Mouse (Mus musculus) thymus, adult 2 months (tissue): ENCODE measurements at regions not wholly inside any gene's neighbourhood (a gene's known extent, or its start where the extent isn't known, plus 50 kb on each side); places are given as distances from the start of the nearest gene placed in this dataset.

Source experiments
- CTCF ChIP-seq: fragments of 200-500 bp; IDR thresholded peaks from 2 replicates; pipeline ENCODE4 v1.5.1; 2012; ENCODE audit warnings: mild to moderate bottlenecking, control low read depth, low read length, moderate library complexity, borderline replicate concordance; ENCODE audit not compliant: control insufficient read depth, poor library complexity, insufficient read depth; ENCODE audit errors: extremely low read depth
- POLR2A ChIP-seq: fragments of 200-500 bp; IDR thresholded peaks from 2 replicates; pipeline ENCODE4 v1.6.1; 2012; ENCODE audit warnings: mild to moderate bottlenecking, low read length, control low read depth, moderate library complexity; ENCODE audit not compliant: control insufficient read depth, poor library complexity, insufficient read depth; ENCODE audit errors: extremely low read depth

- TF ChIP-seq POLR2A (no peak), CTCF (no peak)
Measured at GRCm38 (mm10) chr13:81037316-81037715, 154.1 kb downstream of the Arrdc3 start.
